Comparison of ENCODE assay signal across 26 mouse cellular contexts in the genomic region with DNA sequence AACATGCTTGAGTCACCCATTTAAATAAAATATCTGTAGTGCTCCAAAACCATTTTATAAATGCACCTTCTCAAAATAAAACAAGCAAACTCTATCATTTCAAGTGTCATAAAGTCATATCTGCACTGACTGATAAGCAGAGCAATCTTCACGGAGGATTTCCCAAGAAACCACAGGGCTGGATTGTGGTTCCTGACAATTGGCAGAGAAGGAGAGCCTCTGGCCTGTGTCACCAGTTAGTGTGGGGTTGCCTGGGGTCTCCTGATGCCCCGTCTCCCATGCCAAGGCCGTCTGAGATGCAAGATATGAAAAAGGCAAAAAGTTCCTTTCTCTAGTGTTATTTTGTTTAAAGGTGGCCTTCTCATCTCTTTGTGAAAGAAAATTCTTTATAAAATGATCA.
"Had no signal": no experiment of that assay in that cellular context is flagged by ENCODE, and none has a peak within 500 bp of the region (broad histone marks: within the 10 kb centered on the region; RNA-seq: fewer than 3 reads in every experiment).

No protein-coding gene starts in this region.

- H3K4me1 ChIP-seq: heart, embryonic 10.5 days; heart, embryonic 12.5 days; hindbrain, embryonic 12.5 days; kidney, embryonic 15.5 days; limb, embryonic 15.5 days; liver, embryonic 12.5 days had no signal

- H3K36me3 ChIP-seq: heart, embryonic 10.5 days; heart, embryonic 12.5 days; hindbrain, embryonic 12.5 days; kidney, embryonic 15.5 days; limb, embryonic 13.5 days; limb, embryonic 15.5 days; liver, embryonic 12.5 days had no signal

- H3K4me2 ChIP-seq: heart, embryonic 12.5 days; hindbrain, embryonic 12.5 days; hindbrain, embryonic 14.5 days; kidney, embryonic 15.5 days; limb, embryonic 13.5 days; limb, embryonic 15.5 days; liver, embryonic 12.5 days had no signal

- H3K4me3 ChIP-seq: heart, embryonic 10.5 days; heart, embryonic 12.5 days; hindbrain, embryonic 12.5 days; kidney, embryonic 15.5 days; limb, embryonic 13.5 days; limb, embryonic 15.5 days; liver, embryonic 12.5 days had no signal

- H3K9me3 ChIP-seq: heart, embryonic 10.5 days; heart, embryonic 12.5 days; hindbrain, embryonic 12.5 days; kidney, embryonic 15.5 days; limb, embryonic 13.5 days; limb, embryonic 15.5 days; liver, embryonic 12.5 days had no signal

- H3K27ac ChIP-seq: heart, embryonic 10.5 days; hindbrain, embryonic 12.5 days; hindbrain, embryonic 14.5 days; kidney, embryonic 15.5 days; kidney, postnatal 0 days; limb, embryonic 13.5 days; limb, embryonic 15.5 days; liver, embryonic 12.5 days; liver, embryonic 14.5 days had no signal

- H3K27me3 ChIP-seq: heart, embryonic 12.5 days; hindbrain, embryonic 12.5 days; kidney, embryonic 15.5 days; limb, embryonic 13.5 days; limb, embryonic 15.5 days; liver, embryonic 12.5 days had no signal

- DNase-seq: gastrocnemius, postnatal 14 days; gastrocnemius, postnatal 36 days; heart, adult 18-20 months; heart, postnatal 10 days; heart, postnatal 4 days; kidney, adult 11 months; kidney, adult 2 months; kidney, adult 9 months; kidney, postnatal 14 days; kidney, postnatal 36 days; layer of hippocampus, adult 9-11 months; layer of hippocampus, postnatal 36 days; left cerebral cortex, postnatal 4 days had no signal

- H3K9ac ChIP-seq: heart, embryonic 12.5 days; hindbrain, embryonic 12.5 days; hindbrain, embryonic 14.5 days; kidney, embryonic 15.5 days; limb, embryonic 13.5 days; limb, embryonic 15.5 days; liver, embryonic 12.5 days; liver, embryonic 14.5 days had no signal

- ATAC-seq: hindbrain, embryonic 16.5 days; inflammation-experienced regulatory T-cells, adult 6 months; intestine, embryonic 16.5 days; liver, embryonic 12.5 days had no signal
